Mouse (Mus musculus): Measurements from ENCODE around the gene Ccl25. TPM values are rescaled to one million over a fixed set of nuclear protein-coding genes. Genes with fewer than 3 reads are reported as not detected.
A peak's percentile ranks its signal among the peaks of the same experiment; 100 is the strongest.
"Not testable (repeated sequence)": the region's sequence is repeated elsewhere in the genome, so short reads cannot be mapped to it uniquely, and the experiment has no call there.

Ccl25 gene
- polyA plus RNA-seq, 1 experiment from 2014 or later: 17.5 TPM

DNA sequence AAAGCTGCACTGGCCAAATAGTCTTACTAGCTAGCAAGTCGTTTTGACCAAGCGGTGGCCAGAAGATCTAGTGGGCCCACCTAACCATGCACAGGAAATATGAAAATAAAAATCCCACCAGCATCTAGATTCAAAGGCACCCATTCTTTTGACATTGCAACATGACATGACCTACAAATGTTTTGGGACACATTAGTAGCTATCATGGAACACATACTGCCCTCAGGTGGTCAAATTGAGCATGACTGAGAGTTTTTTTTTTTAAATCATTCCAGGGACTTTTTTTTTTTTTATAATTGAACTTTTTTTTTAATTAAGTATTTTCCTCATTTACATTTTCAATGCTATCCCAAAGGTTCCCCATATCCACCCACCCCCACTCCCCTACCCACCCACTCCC, 47.6 kb downstream of the Ccl25 start:
- Histone ChIP-seq H3K36me3 (no peaks in the 10 kb centered on the region), H3K9ac (no peak overlapping the region), H3K4me3 (no peak overlapping the region), H3K27me3 (no peaks in the 10 kb centered on the region), H3K27ac (replicated peaks) (no peak overlapping the region), H3K4me1 (replicated peaks) (no peaks in the 10 kb centered on the region), H3K9me3 (no peaks in the 10 kb centered on the region), H3K4me2 (no peak overlapping the region)
- 69% methylated on average over 2 of the region's 2 CpGs for WGBS
- ATAC-seq (ENCODE audit: low FRiP score, low read depth): no peak

DNA sequence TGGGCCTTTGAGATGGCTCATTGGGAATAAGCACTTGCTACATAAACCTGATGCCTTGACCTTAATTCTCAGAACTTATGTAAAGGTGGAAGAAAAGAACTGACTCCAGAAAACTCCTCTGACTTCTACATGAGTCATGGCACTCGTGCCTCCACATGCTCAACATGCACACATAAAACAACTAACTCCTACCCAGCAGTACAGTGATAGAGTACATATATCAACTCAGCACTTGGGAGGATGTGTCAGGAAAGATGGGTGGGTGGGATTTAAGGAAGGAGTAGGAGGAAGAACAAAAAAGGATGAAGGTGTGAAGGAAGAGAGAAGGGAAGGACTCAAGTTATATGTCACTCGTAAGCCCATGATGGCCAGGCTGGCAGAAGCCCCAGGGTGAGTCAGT, 76.4 kb downstream of the Ccl25 start:
- Histone ChIP-seq H3K27ac (replicated peaks) (no peak overlapping the region), H3K4me2 (no peak overlapping the region), H3K27me3 (no peaks in the 10 kb centered on the region), H3K4me3 (no peak overlapping the region), H3K36me3 (no peaks in the 10 kb centered on the region), H3K9me3 (no peaks in the 10 kb centered on the region), H3K9ac (no peak overlapping the region), H3K4me1 (replicated peaks) (peaks cover 13% of the 10 kb centered on the region; the same call in 1 of the 2 replicates)
- 90% methylated on average over 2 of the region's 2 CpGs for WGBS
- ATAC-seq (ENCODE audit: low FRiP score, low read depth): no peak

DNA sequence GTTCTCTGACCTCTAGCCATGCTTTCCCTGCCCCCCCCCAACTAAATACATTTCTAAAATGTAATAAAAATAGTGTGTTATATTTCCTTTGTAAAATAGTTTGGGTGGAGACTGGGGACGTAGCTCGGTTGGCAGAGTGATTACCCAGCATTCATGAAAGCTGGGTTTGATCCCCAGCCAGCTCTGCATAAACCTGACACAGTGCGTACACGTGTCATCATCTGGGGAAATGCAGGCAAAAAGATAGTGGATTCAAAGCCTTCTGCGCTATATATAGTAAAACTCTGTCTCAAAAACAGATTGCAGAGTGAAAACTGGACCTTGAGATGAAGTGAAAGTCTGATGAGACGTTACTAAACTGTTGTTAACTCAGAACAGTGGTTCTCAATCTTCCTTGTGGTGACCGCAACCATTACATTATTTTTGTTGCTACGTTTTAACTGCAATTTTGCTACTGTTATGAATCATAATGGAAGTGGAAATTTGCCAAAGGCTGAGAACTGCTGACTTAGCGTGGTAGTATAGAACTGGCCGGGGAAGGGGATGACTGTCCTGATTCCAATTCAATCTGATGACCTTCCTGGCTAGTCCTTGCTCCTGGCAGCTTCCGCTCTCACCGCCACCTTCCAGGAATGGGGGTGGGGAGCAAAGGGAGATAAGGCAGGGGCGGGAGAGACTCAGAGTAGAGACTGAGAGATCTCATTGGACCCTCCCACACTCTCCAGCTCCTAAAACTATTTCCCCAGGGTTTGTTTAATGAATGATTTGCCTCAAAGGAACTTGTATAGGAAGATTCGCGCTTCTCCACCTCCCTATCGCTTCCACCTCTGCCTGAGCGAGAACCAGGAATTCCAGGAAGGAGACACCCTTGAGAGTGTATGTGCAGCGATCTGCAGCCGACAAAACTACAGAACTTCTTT, 79.2 kb downstream of the Ccl25 start:
- Histone ChIP-seq H3K36me3 (no peaks in the 10 kb centered on the region), H3K27me3 (no peaks in the 10 kb centered on the region), H3K9me3 (no peaks in the 10 kb centered on the region), H3K27ac (replicated peaks) (no peak overlapping the region), H3K4me3 (peak overlapping the region; percentile 34), H3K9ac (0 out of 2 replicates have a peak overlapping the region, but pooled peaks have one; percentile 29), H3K4me2 (peak overlapping the region; percentile 62), H3K4me1 (replicated peaks) (peaks cover 13% of the 10 kb centered on the region; the same call in 1 of the 2 replicates)
- ATAC-seq (ENCODE audit: low FRiP score, low read depth): 0 out of 2 replicates have a peak, but pooled peaks have one; percentile 27
- 57% methylated on average over 19 of the region's 19 CpGs for WGBS

DNA sequence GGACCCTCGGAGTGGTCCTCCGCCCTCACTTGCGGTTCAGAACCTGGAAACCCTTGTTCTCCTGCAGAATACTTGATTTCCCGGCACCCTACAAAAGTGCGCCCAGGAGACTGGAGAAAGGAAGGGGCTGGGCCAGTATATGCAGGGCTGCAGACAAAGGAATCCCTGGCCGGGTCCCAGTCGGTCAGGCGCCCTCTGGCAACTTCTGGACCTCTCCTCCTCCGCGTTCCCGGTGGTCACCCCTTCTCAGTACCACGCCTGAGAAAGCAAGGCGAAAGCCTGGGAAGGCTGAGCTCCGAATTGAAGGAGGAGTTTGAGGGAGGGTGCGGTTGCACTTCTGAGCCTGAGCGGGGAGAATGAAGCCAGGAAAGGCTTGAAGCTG, 79.9 kb downstream of the Ccl25 start:
- Histone ChIP-seq H3K9ac (0 out of 2 replicates have a peak overlapping the region, but pooled peaks have one; percentile 29), H3K4me1 (replicated peaks) (peaks cover 13% of the 10 kb centered on the region; the same call in 1 of the 2 replicates), H3K9me3 (no peaks in the 10 kb centered on the region), H3K27ac (replicated peaks) (no peak overlapping the region), H3K36me3 (no peaks in the 10 kb centered on the region), H3K4me3 (peak overlapping the region; percentile 34), H3K27me3 (no peaks in the 10 kb centered on the region), H3K4me2 (peak overlapping the region; percentile 62)
- peak; percentile 71; the same call in 1 of the 2 replicates for ATAC-seq (ENCODE audit: low FRiP score, low read depth)
- WGBS: 13% methylated on average over 16 of the region's 16 CpGs

DNA sequence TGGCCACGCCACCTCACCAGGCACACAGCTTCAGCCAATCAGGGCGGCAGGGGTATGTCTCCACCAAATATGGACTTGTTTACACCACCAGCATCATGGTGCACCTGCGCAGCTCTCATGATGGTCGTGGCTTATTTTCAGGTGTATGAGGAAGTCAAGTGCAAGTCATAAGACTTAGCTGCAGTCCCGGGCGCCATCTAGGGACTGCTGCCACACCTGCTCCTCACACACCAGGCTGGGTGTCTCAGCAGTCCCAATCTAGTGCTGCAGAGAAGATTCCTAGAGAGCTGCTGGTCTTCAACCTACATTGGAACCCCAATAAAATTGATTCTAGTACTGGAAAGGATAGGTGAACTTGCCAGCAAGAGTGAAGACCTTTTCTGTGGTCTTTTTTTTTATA, 83.4 kb downstream of the Ccl25 start:
- ATAC-seq (ENCODE audit: low FRiP score, low read depth); H3K27me3 ChIP-seq; H3K36me3 ChIP-seq; H3K4me2 ChIP-seq; H3K9ac ChIP-seq; H3K9me3 ChIP-seq; H3K27ac ChIP-seq (replicated peaks); H3K4me3 ChIP-seq: not testable (repeated sequence)
- peaks cover 13% of the 10 kb centered on the region; the same call in 1 of the 2 replicates for H3K4me1 ChIP-seq (replicated peaks)
- WGBS: 74% methylated on average over 6 of the region's 6 CpGs

Other genes with a start within 250 kb of the Ccl25 start
- gene Cd209f, start 219.4 kb upstream of the Ccl25 start, polyA plus RNA-seq (2015; fragmentation: Nextera tagmentation; extraction: Ambion mirVana): 0.31 TPM in 1 of 2 replicates, not detected in the other
- not detected in 2 replicates for gene Cd209g, start 191.1 kb upstream of the Ccl25 start, polyA plus RNA-seq (2015; fragmentation: Nextera tagmentation; extraction: Ambion mirVana)
- gene Evi5l, start 158.6 kb upstream of the Ccl25 start, polyA plus RNA-seq (2015; fragmentation: Nextera tagmentation; extraction: Ambion mirVana): 107 and 120 TPM in 2 replicates
- 51.1 and 53.0 TPM in 2 replicates for gene Prr36, start 107.8 kb upstream of the Ccl25 start, polyA plus RNA-seq (2015; fragmentation: Nextera tagmentation; extraction: Ambion mirVana)
- gene Lrrc8e, start 98.4 kb upstream of the Ccl25 start, polyA plus RNA-seq (2015; fragmentation: Nextera tagmentation; extraction: Ambion mirVana): 0.07 and 0.08 TPM in 2 replicates
- 28.0 and 29.4 TPM in 2 replicates for gene Map2k7, start 86.5 kb upstream of the Ccl25 start, polyA plus RNA-seq (2015; fragmentation: Nextera tagmentation; extraction: Ambion mirVana)
- gene Gm49320, start 86.3 kb upstream of the Ccl25 start, polyA plus RNA-seq (2015; fragmentation: Nextera tagmentation; extraction: Ambion mirVana): 0.83 and 0.92 TPM in 2 replicates
- 4.3 and 4.8 TPM in 2 replicates for gene Tgfbr3l, start 77.0 kb upstream of the Ccl25 start, polyA plus RNA-seq (2015; fragmentation: Nextera tagmentation; extraction: Ambion mirVana)
- gene Snapc2, start 72.1 kb upstream of the Ccl25 start, polyA plus RNA-seq (2015; fragmentation: Nextera tagmentation; extraction: Ambion mirVana): 64.5 and 75.6 TPM in 2 replicates
- gene Ctxn1, start 65.9 kb upstream of the Ccl25 start, polyA plus RNA-seq (2015; fragmentation: Nextera tagmentation; extraction: Ambion mirVana): 270 and 299 TPM in 2 replicates
- 40.1 and 41.8 TPM in 2 replicates for gene Timm44, start 49.3 kb upstream of the Ccl25 start, polyA plus RNA-seq (2015; fragmentation: Nextera tagmentation; extraction: Ambion mirVana)
- gene Elavl1, start 203 bp downstream of the Ccl25 start, polyA plus RNA-seq (2015; fragmentation: Nextera tagmentation; extraction: Ambion mirVana): 108 and 112 TPM in 2 replicates
- 46.7 and 55.6 TPM in 2 replicates for gene Cers4, start 167.8 kb downstream of the Ccl25 start, polyA plus RNA-seq (2015; fragmentation: Nextera tagmentation; extraction: Ambion mirVana)

All from hindbrain, embryonic 15.5 days (tissue).